Mouse (Mus musculus): Measurements from ENCODE around the gene Tnrc6b.

DNA sequence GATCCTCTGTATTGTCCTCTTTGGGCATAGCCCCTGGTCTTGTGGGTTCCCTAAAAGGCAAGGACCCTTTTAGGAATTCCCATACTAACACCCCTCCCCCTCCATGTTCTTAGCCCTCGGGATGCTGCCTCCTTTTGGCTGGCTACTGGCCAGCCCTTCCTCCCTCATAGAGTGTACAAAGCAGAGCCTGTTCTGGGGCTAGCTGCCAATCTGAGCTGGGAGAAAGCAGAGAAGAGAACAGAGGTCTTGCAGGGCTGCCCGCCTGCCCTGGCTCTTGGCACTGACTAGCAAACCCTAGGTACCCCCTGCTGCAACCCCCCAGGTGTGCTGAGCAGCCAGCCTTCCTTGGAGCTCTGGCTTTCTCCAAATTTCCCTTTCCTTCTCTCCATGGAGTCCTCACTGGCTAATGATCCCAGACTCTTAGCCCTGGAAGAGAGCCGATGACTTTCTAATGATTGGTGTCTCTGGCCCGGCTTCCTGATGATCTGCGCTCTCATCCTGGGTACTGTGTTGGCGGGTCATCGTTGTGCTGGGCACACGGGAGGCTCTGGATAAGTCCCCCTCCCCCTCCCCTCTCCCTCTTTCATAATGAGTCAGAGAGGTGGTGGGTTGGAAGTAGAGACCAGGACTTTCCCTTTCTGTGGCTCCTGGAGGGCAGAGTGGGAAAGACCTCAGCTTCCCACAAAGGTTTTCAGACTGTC, 31.4 kb upstream of the Tnrc6b start:
- no peak for TF ChIP-seq CTCF (IDR thresholded peaks at IDR 0.05; ENCODE audit: low read depth, low read length)
- TF ChIP-seq POLR2A (IDR thresholded peaks at IDR 0.05; ENCODE audit: extremely low read depth, insufficient read depth, low read length), result no peak
